Mouse (Mus musculus) right cerebral cortex, adult 18-20 months (tissue): Measurements from ENCODE around the gene Mars.

Experiments used
- DNase-seq: peaks from one replicate; pipeline ENCODE4 v3.0.0; 2022; ENCODE audit warnings: mixed read lengths

Gene Mars

GRCm38 (mm10) chr10:127255625-127256345, 55.8 kb downstream of the Mars start:
- DNase-seq = no peak

GRCm38 (mm10) chr10:127250810-127251209, 60.8 kb downstream of the Mars start:
- DNase-seq = no peak
